Mouse (Mus musculus) heart, embryonic 11.5 days (tissue): Measurements from ENCODE around the gene Zpr1. TPM values are rescaled to one million over a fixed set of nuclear protein-coding genes. Genes with fewer than 3 reads are reported as not detected.

Experiments
- ATAC-seq: fragments of 200-750 bp; cut with Nextera tagmentation; replicated peaks from 2 replicates; pipeline ENCODE4 v1.8.0; 2017; ENCODE audit warnings: moderate library complexity; ENCODE audit not compliant: insufficient number of reproducible peaks, low FRiP score, low TSS enrichment
- H3K27ac ChIP-seq: fragments of 300-500 bp; sonication (generic); 2 replicates; pipeline ENCODE4 v1.5.1; 2014; ENCODE audit warnings: mild to moderate bottlenecking, low read depth, low read length
- H3K27me3 ChIP-seq: fragments of 300-500 bp; sonication (generic); 2 replicates; pipeline ENCODE4 v1.6.1; 2014; ENCODE audit warnings: mild to moderate bottlenecking, low read length, mixed read lengths; ENCODE audit not compliant: control insufficient read depth, insufficient read depth
- H3K36me3 ChIP-seq: fragments of 300-500 bp; sonication (generic); 2 replicates; pipeline ENCODE4 v1.6.1; 2014; ENCODE audit warnings: mild to moderate bottlenecking, low read length, moderate library complexity, mixed read lengths; ENCODE audit not compliant: control insufficient read depth, insufficient read depth
- H3K4me1 ChIP-seq: fragments of 300-500 bp; sonication (generic); 2 replicates; pipeline ENCODE4 v1.6.1; 2014; ENCODE audit warnings: low read length; ENCODE audit not compliant: control insufficient read depth, insufficient read depth
- H3K4me2 ChIP-seq: fragments of 300-500 bp; sonication (generic); 2 replicates; pipeline ENCODE4 v1.6.1; 2014; ENCODE audit warnings: mild to moderate bottlenecking, moderate library complexity
- H3K4me3 ChIP-seq: fragments of 300-500 bp; sonication (generic); 2 replicates; pipeline ENCODE4 v1.5.1; 2014; ENCODE audit warnings: low read depth, low read length
- H3K9ac ChIP-seq: fragments of 300-500 bp; sonication (generic); 2 replicates; pipeline ENCODE4 v1.6.1; 2014; ENCODE audit warnings: mild to moderate bottlenecking, low read depth, low read length, moderate library complexity
- H3K9me3 ChIP-seq: fragments of 300-500 bp; sonication (generic); replicated peaks from 2 replicates; pipeline ENCODE4 v1.6.1; 2016; ENCODE audit warnings: low read length; ENCODE audit not compliant: control insufficient read depth
- WGBS: fragments of 180-500 bp; shearing (Covaris S2); extraction: QIAGEN DNeasy Blood & Tissue Kit; methylation state at CpG from one replicate; pipeline ENCODE4 v1.1.7; 2014; ENCODE audit not compliant: insufficient replicate concordance; 5-methylcytosine and 5-hydroxymethylcytosine counted together
- polyA plus RNA-seq: library from polyadenylated mRNA; unstranded; fragments of >200 nt; fragmentation: Nextera tagmentation; extraction: Ambion mirVana; gene quantifications from 2 replicates; pipeline ENCODE4 v1.2.1, GENCODE M21; 2014

Gene Zpr1
- 41.2 and 46.4 TPM in 2 replicates for polyA plus RNA-seq

- H3K36me3 ChIP-seq, result peaks cover 12% of the 10 kb centered on the region
- peak within 1 kb of the TSS; percentile 92 for H3K4me2 ChIP-seq
- H3K9ac ChIP-seq, result peak within 1 kb of the TSS; percentile 77
- H3K4me1 ChIP-seq, result peaks cover 9% of the 10 kb centered on the region
- H3K4me3 ChIP-seq, result peak within 1 kb of the TSS; percentile 95
- ATAC-seq, result peak; percentile 82
- 4% methylated on average over 45 of the region's 45 CpGs for WGBS
- H3K9me3 ChIP-seq, result no peaks in the 10 kb centered on the region
- H3K27me3 ChIP-seq, result peaks cover 28% of the 10 kb centered on the region
- peak within 1 kb of the TSS; percentile 60 for H3K27ac ChIP-seq
Observed at GRCm38 (mm10) chr9:46272677-46273454, at the start of gene Zpr1. Gene Zpr1, plus strand, starts transcription at chr9:46273064.

- H3K27me3 ChIP-seq, result no peaks in the 10 kb centered on the region
- no peak overlapping the region for H3K27ac ChIP-seq
- no peak overlapping the region for H3K4me2 ChIP-seq
- ATAC-seq, result no peak
- no peaks in the 10 kb centered on the region for H3K9me3 ChIP-seq
- no peak overlapping the region for H3K9ac ChIP-seq
- H3K4me1 ChIP-seq, result no peaks in the 10 kb centered on the region
- H3K36me3 ChIP-seq, result peaks cover 13% of the 10 kb centered on the region
- WGBS, result 74% methylated on average over 6 of the region's 6 CpGs
- no peak overlapping the region for H3K4me3 ChIP-seq
Observed at GRCm38 (mm10) chr9:46223090-46223489, 49.8 kb upstream of the Zpr1 start.

- no peaks in the 10 kb centered on the region for H3K4me1 ChIP-seq
- H3K27ac ChIP-seq, result no peak overlapping the region
- ATAC-seq, result no peak
- H3K36me3 ChIP-seq, result peaks cover 13% of the 10 kb centered on the region
- H3K4me3 ChIP-seq, result no peak overlapping the region
- 81% methylated on average over 3 of the region's 3 CpGs for WGBS
- H3K27me3 ChIP-seq, result no peaks in the 10 kb centered on the region
- H3K4me2 ChIP-seq, result no peak overlapping the region
- no peaks in the 10 kb centered on the region for H3K9me3 ChIP-seq
- no peak overlapping the region for H3K9ac ChIP-seq
Observed at GRCm38 (mm10) chr9:46224101-46224500, 48.8 kb upstream of the Zpr1 start.

GRCm38 (mm10) chr9:46224945-46225660 is 47.8 kb upstream of the Zpr1 start:
- Histone ChIP-seq H3K4me2 (no peak overlapping the region), H3K27me3 (no peaks in the 10 kb centered on the region), H3K4me1 (peaks cover 2% of the 10 kb centered on the region; the same call in 1 of the 2 replicates), H3K9me3 (no peaks in the 10 kb centered on the region), H3K27ac (no peak overlapping the region), H3K36me3 (peaks cover 13% of the 10 kb centered on the region), H3K4me3 (no peak overlapping the region), H3K9ac (no peak overlapping the region)
- 57% methylated on average over 5 of the region's 5 CpGs for WGBS
- ATAC-seq, result no peak

GRCm38 (mm10) chr9:46227064-46227614 is 45.7 kb upstream of the Zpr1 start:
- no peak overlapping the region for H3K27ac ChIP-seq
- H3K9ac ChIP-seq, result no peak overlapping the region
- no peak overlapping the region for H3K4me3 ChIP-seq
- no peaks in the 10 kb centered on the region for H3K9me3 ChIP-seq
- H3K36me3 ChIP-seq, result no peaks in the 10 kb centered on the region
- ATAC-seq, result no peak
- H3K27me3 ChIP-seq, result peaks cover 5% of the 10 kb centered on the region; the same call in 1 of the 2 replicates
- H3K4me2 ChIP-seq, result no peak overlapping the region
- H3K4me1 ChIP-seq, result peaks cover 5% of the 10 kb centered on the region; the same call in 1 of the 2 replicates
- WGBS, result 58% methylated on average over 3 of the region's 3 CpGs

- H3K27ac ChIP-seq, result no peak within 1 kb of the TSS
- 59% methylated on average over 9 of the region's 9 CpGs for WGBS
- H3K27me3 ChIP-seq, result peaks cover 5% of the 10 kb centered on the region; the same call in 1 of the 2 replicates
- no peak within 1 kb of the TSS for H3K9ac ChIP-seq
- no peak within 1 kb of the TSS for H3K4me3 ChIP-seq
- H3K36me3 ChIP-seq, result no peaks in the 10 kb centered on the region
- H3K4me2 ChIP-seq, result no peak within 1 kb of the TSS
- H3K9me3 ChIP-seq, result no peaks in the 10 kb centered on the region
- no peak for ATAC-seq
- peaks cover 5% of the 10 kb centered on the region; the same call in 1 of the 2 replicates for H3K4me1 ChIP-seq
Observed at GRCm38 (mm10) chr9:46228491-46228890, 44.4 kb upstream of the Zpr1 start, which contains the start of gene Apoa1. Gene Apoa1, plus strand, starts transcription at chr9:46228580.

GRCm38 (mm10) chr9:46229573-46230449 is 43.1 kb upstream of the Zpr1 start:
- H3K27me3 ChIP-seq, result peaks cover 5% of the 10 kb centered on the region; the same call in 1 of the 2 replicates
- H3K27ac ChIP-seq, result no peak overlapping the region
- no peaks in the 10 kb centered on the region for H3K9me3 ChIP-seq
- WGBS, result 14% methylated on average over 37 of the region's 37 CpGs
- H3K9ac ChIP-seq, result peak overlapping the region; percentile 74
- ATAC-seq, result peak; percentile 58; the same call in 1 of the 2 replicates
- peak overlapping the region; percentile 51 for H3K4me3 ChIP-seq
- H3K4me2 ChIP-seq, result peak overlapping the region; percentile 93
- peaks cover 5% of the 10 kb centered on the region; the same call in 1 of the 2 replicates for H3K4me1 ChIP-seq
- H3K36me3 ChIP-seq, result no peaks in the 10 kb centered on the region
